Mouse (Mus musculus): ENCODE results near the gene Bnc1. TPM values are rescaled to one million over a fixed set of nuclear protein-coding genes. Genes with fewer than 3 reads are reported as not detected.

Gene Bnc1
- polyA plus RNA-seq, 1 experiment from 2014 or later: not detected

DNA sequence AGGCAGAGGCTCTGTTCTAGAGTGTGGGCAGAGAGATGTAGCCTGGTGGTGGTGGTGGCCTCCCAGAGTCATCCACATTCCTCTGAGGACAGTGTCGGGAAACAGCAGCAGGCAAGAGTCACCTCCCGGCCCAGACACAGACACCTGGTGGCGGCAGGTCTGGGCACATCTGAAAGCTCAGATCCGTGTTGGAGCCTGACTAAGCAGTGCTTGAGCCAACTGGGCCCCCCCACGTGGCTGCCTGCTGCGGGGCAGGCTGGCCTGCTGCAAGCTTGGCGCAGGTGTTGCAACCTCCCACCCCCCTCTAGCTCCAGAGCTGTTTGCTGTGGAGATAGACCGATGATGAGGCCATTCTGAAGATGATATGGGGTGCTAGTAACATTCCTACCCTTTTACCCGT, 3.9 kb upstream of the Bnc1 start:
- no peaks in the 10 kb centered on the region for H3K79me2 ChIP-seq (ENCODE audit: inconsistent target)
- 37% methylated on average over 9 of the region's 9 CpGs for WGBS (ENCODE audit: missing documents)
- H3K4me3 ChIP-seq (ENCODE audit: inconsistent target): no peak overlapping the region
- H3K27ac ChIP-seq: no peak overlapping the region
- H3K36me3 ChIP-seq (ENCODE audit: inconsistent target): no peaks in the 10 kb centered on the region

DNA sequence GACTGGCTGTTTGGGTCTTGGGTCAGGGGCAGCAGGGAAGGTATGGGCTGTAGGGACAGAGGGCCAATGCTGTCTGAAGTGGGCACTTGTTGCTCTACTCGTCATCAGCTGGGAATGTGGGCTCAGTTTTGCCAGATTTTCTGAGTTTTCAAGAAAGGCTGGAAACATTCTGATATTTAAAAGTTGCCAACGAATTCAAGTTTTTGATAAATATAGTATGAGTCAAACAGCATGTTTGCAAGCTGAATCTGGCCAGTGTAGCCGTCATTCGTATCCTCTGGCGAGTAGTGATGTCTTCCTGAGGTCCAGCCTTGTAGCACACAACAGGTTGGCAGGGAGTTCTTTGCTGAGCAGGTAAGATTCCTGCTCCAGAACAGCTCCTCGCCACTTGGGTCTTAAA, 3.0 kb upstream of the Bnc1 start:
- Histone ChIP-seq H3K27ac (no peak overlapping the region), H3K79me2 (ENCODE audit: inconsistent target) (no peaks in the 10 kb centered on the region), H3K36me3 (ENCODE audit: inconsistent target) (no peaks in the 10 kb centered on the region), H3K4me3 (ENCODE audit: inconsistent target) (no peak overlapping the region)
- 87% methylated on average over 6 of the region's 6 CpGs for WGBS (ENCODE audit: missing documents)

DNA sequence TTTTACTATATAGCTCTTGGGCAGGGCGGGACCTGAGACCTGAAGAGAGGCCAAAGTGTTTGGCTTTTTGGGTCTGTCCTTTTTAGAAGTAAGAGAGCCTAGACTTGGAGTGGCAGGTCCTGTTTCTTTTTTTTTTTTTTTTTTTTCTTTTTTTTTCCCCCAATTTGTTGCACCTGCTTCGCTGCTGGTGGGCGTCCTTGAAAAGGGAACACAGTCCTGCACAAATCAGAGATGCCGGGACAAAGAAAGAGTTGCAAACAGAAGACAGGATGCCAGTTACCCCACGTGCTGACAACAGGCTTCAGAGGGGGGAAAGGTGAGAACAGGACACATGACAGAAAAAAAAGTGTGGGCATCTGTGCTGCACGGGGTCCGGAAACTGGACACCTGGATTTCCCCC, 1.0 kb upstream of the Bnc1 start:
- WGBS (ENCODE audit: missing documents): 71% methylated on average over 7 of the region's 7 CpGs
- Histone ChIP-seq H3K36me3 (ENCODE audit: inconsistent target) (no peaks in the 10 kb centered on the region), H3K27ac (no peak overlapping the region), H3K4me3 (ENCODE audit: inconsistent target) (no peak overlapping the region), H3K79me2 (ENCODE audit: inconsistent target) (no peaks in the 10 kb centered on the region)

DNA sequence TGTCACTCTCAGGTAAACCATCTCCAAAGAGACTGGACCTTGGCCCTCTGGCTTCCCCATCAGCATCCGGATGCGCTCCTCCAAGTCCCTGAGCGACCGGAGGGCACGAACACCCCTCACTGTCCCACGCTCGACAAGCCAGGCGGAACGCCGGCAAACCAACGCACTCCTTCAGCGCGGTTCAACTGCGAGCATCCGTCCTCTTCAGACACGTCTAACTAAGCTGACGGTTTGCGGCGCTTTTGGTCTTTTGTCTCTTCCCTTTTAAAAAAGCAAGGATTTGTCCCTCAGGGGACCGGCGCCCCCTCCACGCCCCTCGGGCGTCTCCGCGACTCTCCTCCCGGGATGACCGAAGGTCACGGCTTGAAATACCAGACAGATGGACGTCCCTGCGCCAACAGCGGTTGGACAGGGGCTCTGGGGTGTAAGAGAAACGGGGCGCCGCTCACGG, 456 bp downstream of the Bnc1 start:
- H3K4me3 ChIP-seq (ENCODE audit: inconsistent target): no peak overlapping the region
- 3% methylated on average over 36 of the region's 36 CpGs for WGBS (ENCODE audit: missing documents)

DNA sequence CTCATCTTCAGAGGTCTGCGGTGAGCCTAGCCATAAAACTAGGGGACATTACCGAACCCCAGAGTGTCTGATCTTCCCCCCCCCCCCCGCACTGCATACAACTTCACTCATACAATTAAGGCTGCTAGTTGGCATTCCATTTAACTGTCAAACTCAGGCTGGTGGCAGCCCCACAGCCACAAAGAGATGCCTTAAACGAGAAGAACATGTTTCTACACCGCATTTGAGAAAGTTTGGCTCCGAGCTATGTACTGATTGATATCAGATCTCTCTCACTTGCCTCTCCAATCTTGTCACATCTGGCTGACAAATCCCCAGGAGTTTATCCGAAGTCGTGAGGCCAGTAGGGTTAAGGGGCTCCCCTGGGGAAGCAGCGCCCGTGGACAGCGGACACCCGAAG, 976 bp downstream of the Bnc1 start:
- Histone ChIP-seq H3K79me2 (ENCODE audit: inconsistent target) (no peaks in the 10 kb centered on the region), H3K36me3 (ENCODE audit: inconsistent target) (no peaks in the 10 kb centered on the region), H3K27ac (no peak overlapping the region), H3K4me3 (ENCODE audit: inconsistent target) (no peak overlapping the region)
- 12% methylated on average over 11 of the region's 12 CpGs for whole genome bisulfite sequencing (ENCODE audit: missing documents)

More for the DNA sequence above, 456 bp downstream of the Bnc1 start:
- Histone ChIP-seq H3K79me2 (ENCODE audit: inconsistent target) (no peaks in the 10 kb centered on the region), H3K36me3 (ENCODE audit: inconsistent target) (no peaks in the 10 kb centered on the region), H3K27ac (no peak overlapping the region)

DNA sequence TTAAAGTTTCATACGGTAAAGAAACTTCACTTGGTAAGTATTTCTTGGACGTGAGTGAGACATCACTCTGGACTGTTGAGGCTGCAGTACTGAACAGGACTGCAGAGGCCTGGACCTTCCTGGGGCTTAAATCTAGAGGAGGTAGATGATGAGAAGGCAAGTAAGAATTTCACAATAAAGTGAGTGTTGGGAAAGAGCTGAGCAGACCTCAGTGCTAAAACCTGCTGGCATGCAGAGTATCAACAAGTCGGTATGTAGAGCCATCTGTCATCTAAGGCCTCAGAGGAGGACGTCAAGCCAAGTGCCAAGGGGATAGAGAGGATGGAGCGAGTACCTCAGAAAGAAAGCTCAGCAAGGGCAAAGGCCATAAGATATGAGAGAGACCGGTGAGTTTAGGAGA, 8.4 kb downstream of the Bnc1 start:
- Histone ChIP-seq H3K36me3 (ENCODE audit: inconsistent target) (no peaks in the 10 kb centered on the region), H3K4me3 (ENCODE audit: inconsistent target) (no peak overlapping the region), H3K79me2 (ENCODE audit: inconsistent target) (no peaks in the 10 kb centered on the region), H3K27ac (no peak overlapping the region)
- WGBS (ENCODE audit: missing documents): 92% methylated on average over 6 of the region's 6 CpGs

DNA sequence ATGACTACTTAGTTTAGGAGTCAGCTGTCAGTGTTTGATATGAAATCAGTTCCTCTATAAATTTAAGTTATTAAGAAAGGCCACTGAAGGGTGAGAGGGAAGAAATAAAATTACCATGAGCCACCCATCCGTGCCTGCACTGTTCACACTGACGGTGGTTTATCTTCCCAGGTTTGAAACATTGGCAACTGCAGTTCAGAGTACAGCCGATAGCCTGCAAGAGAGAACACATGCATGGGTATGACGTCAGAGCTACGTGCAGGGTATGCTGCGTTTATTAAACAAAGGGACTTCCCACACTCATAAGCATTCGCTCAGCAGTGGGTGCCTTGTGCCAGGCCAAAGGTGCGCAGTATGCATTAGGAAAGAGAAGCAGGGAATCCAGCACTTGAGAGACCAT, 13.8 kb downstream of the Bnc1 start:
- H3K4me3 ChIP-seq (ENCODE audit: inconsistent target): no peak overlapping the region
- H3K79me2 ChIP-seq (ENCODE audit: inconsistent target): no peaks in the 10 kb centered on the region
- H3K27ac ChIP-seq: no peak overlapping the region
- no peaks in the 10 kb centered on the region for H3K36me3 ChIP-seq (ENCODE audit: inconsistent target)
- 94% methylated on average over 8 of the region's 8 CpGs for whole genome bisulfite sequencing (ENCODE audit: missing documents)

DNA sequence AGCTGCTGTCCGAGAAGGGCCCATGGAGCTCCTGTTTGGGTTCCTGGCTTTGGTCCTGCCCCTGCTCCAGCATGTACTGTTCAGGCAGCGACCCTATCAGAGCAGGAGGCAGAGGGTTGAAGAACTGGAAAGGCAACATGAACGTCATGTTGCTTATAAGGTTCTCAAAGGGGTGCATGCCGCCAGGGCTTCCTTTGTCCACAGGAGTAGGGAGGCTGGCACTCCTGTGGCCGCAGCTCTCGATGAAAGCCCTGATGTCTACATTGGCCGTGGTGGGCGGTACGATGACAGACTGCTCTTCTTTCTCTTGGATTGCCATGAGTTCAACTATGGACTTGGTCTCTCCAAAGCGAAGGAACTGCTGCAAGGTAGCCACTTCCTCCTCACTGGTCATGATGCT, 17.5 kb downstream of the Bnc1 start:
- H3K4me3 ChIP-seq (ENCODE audit: inconsistent target): no peak overlapping the region
- 89% methylated on average over 9 of the region's 10 CpGs for WGBS (ENCODE audit: missing documents)
- H3K36me3 ChIP-seq (ENCODE audit: inconsistent target): no peaks in the 10 kb centered on the region
- H3K79me2 ChIP-seq (ENCODE audit: inconsistent target): no peaks in the 10 kb centered on the region
- no peak overlapping the region for H3K27ac ChIP-seq

DNA sequence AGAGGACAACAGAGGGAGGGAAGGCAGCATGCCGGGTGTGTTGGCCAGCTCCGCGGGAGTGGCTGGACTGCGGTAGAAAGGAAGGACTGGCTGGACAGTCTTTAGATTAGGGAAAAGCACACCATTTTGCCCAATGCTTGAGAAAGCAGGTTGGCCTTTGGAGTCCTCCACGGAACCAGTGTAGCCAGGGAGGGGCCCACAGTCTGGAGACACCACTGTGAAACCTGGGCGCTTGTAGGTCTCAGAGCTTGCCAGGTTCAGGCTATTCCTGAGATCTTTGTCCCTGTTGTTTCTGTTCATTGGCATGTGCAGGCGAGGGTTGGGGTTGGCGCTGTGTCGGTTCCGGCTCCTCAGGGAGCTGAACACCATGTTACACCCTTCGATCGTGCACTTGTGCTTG, 18.2 kb downstream of the Bnc1 start:
- 93% methylated on average over 12 of the region's 12 CpGs for WGBS (ENCODE audit: missing documents)
- no peaks in the 10 kb centered on the region for H3K36me3 ChIP-seq (ENCODE audit: inconsistent target)
- no peaks in the 10 kb centered on the region for H3K79me2 ChIP-seq (ENCODE audit: inconsistent target)
- no peak overlapping the region for H3K4me3 ChIP-seq (ENCODE audit: inconsistent target)
- H3K27ac ChIP-seq: no peak overlapping the region

DNA sequence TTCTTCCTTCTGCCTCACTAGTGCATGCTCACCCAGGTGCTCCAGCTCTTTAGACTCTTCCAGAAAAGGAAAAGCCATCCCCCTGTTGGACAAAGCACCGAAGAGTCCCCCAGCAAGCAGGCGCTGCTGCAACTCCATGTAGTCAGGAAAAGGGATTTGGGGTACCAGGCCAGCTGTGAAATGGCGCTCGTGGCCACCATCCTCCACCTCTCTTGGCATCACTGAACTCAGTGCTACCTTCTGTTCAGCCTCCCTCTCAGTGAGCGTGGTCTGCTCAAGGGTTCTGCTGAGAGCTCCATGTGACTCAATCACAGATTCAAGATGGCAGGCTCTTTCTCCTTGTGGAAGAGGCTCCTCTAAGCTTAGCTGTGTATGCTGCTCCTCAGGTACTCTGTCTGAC, 18.8 kb downstream of the Bnc1 start:
- Histone ChIP-seq H3K27ac (no peak overlapping the region), H3K79me2 (ENCODE audit: inconsistent target) (no peaks in the 10 kb centered on the region), H3K4me3 (ENCODE audit: inconsistent target) (no peak overlapping the region), H3K36me3 (ENCODE audit: inconsistent target) (no peaks in the 10 kb centered on the region)
- WGBS (ENCODE audit: missing documents): 88% methylated on average over 5 of the region's 5 CpGs

DNA sequence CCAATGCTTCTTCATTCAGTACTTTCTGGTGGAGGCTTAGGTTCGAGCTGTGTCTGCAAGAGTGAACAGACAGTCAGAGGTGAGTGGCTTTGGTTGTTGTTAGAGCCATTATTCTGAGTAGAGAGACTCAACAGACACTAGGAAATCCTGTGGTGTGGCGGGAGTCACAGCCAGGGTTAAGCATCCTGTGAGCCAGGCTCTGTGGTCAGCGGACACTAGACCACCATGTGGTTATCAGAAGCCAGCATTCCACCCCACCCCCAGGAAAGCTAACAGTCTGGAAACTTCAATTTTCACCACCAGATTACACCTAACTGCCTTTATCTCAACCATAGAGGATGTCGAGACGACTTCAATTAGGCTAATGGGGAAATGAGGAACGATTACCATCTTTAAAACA, 23.1 kb downstream of the Bnc1 start:
- Histone ChIP-seq H3K36me3 (ENCODE audit: inconsistent target) (no peaks in the 10 kb centered on the region), H3K4me3 (ENCODE audit: inconsistent target) (no peak overlapping the region), H3K27ac (no peak overlapping the region), H3K79me2 (ENCODE audit: inconsistent target) (no peaks in the 10 kb centered on the region)
- 31% methylated on average over 6 of the region's 6 CpGs for WGBS (ENCODE audit: missing documents)

DNA sequence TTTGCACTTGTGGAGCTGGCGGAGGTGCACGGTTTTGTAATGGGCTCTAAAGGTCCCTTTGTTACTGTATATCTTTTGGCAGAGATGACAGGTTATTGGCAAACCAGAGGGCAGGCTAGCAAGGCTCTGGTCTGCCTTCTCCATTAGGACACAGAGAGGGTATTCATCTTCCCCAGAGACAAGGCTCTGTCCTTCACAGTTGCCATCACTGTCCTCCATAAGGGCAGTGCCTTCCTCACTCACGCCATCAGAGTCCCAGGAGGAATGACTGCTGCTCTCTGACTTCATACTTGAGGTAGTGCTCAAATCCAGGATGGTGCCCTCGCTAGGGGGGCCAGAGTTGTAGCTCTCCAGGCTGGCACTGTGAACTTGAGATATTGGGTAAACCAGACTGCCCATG, 23.6 kb downstream of the Bnc1 start:
- WGBS (ENCODE audit: missing documents): 75% methylated on average over 4 of the region's 4 CpGs
- no peak overlapping the region for H3K4me3 ChIP-seq (ENCODE audit: inconsistent target)
- H3K79me2 ChIP-seq (ENCODE audit: inconsistent target): no peaks in the 10 kb centered on the region
- H3K27ac ChIP-seq: no peak overlapping the region
- H3K36me3 ChIP-seq (ENCODE audit: inconsistent target): no peaks in the 10 kb centered on the region

DNA sequence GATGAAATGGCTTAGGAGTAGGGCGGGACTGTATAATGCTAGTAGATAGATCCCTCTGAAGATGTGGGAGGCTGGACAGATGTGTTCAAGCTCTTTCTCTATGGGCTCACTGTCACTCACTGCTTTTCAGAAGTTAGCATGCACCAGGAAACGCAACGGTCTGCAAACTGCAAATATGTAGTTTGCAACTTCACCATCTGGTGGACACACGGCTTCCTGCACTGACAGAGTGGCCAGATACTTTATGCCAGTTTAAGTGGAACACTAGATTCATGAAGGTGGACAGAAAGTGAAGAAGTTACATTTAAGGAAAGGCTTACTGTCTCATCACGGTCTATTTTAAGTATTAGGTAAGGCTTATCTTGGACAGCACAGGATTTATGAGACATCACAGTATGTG, 25.9 kb downstream of the Bnc1 start:
- Histone ChIP-seq H3K4me3 (ENCODE audit: inconsistent target) (no peak overlapping the region), H3K36me3 (ENCODE audit: inconsistent target) (no peaks in the 10 kb centered on the region), H3K27ac (no peak overlapping the region), H3K79me2 (ENCODE audit: inconsistent target) (no peaks in the 10 kb centered on the region)
- WGBS (ENCODE audit: missing documents): 77% methylated on average over 5 of the region's 5 CpGs

DNA sequence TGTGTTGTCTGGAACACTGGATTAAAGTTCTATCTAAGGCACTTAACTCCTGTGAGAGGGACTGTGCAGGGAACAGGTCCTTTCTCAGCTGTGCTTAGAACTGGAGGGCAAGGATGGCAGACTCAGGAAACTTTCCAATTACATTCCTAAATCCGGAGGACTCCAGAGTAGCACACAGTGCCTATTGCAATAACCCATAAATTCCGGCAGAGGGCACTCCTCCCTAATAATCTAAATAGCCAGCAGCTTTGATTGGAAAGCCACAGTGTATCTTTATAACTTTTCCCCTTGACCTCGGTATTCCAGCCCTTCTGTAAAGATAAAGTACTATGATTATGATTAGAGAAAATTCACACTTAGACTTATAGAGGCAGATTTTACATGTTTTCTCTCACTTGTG, 32.4 kb downstream of the Bnc1 start:
- Histone ChIP-seq H3K36me3 (ENCODE audit: inconsistent target) (no peaks in the 10 kb centered on the region), H3K79me2 (ENCODE audit: inconsistent target) (no peaks in the 10 kb centered on the region), H3K4me3 (ENCODE audit: inconsistent target) (no peak overlapping the region), H3K27ac (no peak overlapping the region)
- 3% methylated on average over 3 of the region's 3 CpGs for WGBS (ENCODE audit: missing documents)

DNA sequence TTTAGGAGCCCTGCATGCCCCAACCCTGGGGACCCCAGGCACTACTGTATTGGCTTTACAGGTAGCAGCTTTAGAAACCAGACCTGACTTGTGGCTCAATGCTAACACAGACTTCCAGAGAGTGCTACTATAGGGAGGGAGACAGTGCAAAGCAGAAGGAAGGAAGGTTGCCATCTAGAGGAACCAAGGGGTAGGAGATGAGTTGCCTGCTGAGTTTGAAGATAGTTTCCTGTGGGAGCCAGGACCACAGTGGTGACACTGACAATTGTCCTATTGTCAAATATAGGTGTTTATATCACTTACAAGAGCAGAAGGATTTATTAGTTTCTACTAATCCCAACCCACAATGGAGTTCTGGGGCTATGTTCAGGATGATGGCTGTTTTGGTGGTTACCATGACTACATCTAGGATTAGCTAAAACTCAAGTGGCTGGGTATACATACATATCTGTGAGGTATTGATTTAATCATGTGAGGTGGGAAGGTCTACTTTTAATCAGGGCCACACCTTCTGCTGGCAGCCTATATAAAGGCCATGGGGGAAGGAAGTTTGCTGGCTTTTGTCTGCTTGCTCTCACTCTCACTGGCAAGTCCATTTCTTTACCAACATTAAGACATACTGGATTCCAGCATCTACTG, 37.8 kb downstream of the Bnc1 start:
- H3K36me3 ChIP-seq (ENCODE audit: inconsistent target): no peaks in the 10 kb centered on the region
- H3K79me2 ChIP-seq (ENCODE audit: inconsistent target): no peaks in the 10 kb centered on the region
- H3K4me3 ChIP-seq (ENCODE audit: inconsistent target): no peak overlapping the region
- no peak overlapping the region for H3K27ac ChIP-seq

DNA sequence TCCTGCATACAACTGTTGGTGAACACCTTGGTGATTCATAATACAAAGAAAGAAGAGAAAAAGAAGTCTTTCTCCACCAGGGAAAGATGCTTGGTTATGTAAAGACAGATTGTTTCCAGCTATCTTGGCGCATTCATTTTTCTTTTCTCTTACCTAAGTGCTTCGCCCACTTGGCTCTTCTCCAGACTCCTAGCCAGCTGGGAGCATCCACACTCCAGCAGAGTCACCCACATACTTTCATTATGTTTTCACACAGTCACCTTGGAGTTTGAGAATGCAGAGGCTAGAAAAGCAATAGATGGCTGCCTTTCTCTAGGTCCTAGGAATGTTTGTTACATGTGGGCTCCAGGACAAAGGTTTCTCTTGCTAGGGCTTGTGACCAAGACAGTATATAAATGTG, 41.6 kb downstream of the Bnc1 start:
- Histone ChIP-seq H3K4me3 (ENCODE audit: inconsistent target) (no peak overlapping the region), H3K79me2 (ENCODE audit: inconsistent target) (no peaks in the 10 kb centered on the region), H3K36me3 (ENCODE audit: inconsistent target) (no peaks in the 10 kb centered on the region), H3K27ac (no peak overlapping the region)
- 91% methylated on average over 2 of the region's 2 CpGs for WGBS (ENCODE audit: missing documents)

Data from macrophage (primary cell).